ENCODE assay signal across 28 mouse cellular contexts in the genomic region with DNA sequence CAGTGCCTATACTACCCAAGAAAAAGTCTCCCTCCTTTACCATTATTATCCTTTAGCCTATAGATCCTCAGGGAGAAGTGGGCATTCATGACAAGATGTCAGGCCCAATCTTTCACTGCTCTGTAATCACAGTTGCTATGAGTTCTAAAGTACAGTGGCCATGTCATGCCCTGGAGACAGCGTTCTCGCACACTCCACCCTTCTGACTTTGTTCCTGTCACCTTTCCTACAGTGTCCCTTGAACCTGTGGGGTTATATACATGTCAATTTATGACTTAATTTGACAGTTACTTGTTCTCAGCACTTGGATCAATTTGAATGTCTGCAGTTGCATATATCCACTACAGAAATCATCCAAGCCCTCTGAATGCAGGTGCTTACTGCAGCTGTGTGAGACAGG. TPM values are rescaled to one million over a fixed set of nuclear protein-coding genes. Genes with fewer than 3 reads are reported as not detected.
"Had no signal": no experiment of that assay in that cellular context is flagged by ENCODE, and none has a peak within 500 bp of the region (broad histone marks: within the 10 kb centered on the region; RNA-seq: fewer than 3 reads in every experiment).

No protein-coding gene starts in this region.

- H3K4me1 ChIP-seq: limb, embryonic 10.5 days; limb, embryonic 12.5 days had no signal

- H3K4me2 ChIP-seq: heart, embryonic 11.5 days; heart, embryonic 13.5 days; heart, embryonic 15.5 days; hindbrain, embryonic 13.5 days; hindbrain, embryonic 15.5 days; limb, embryonic 12.5 days had no signal

- H3K9ac ChIP-seq: heart, embryonic 13.5 days; heart, embryonic 15.5 days; hindbrain, embryonic 13.5 days; hindbrain, embryonic 15.5 days; limb, embryonic 12.5 days; liver, embryonic 14.5 days had no signal

- H3K9me3 ChIP-seq: heart, embryonic 13.5 days; heart, embryonic 15.5 days; hindbrain, embryonic 13.5 days; hindbrain, embryonic 15.5 days; limb, embryonic 10.5 days; limb, embryonic 12.5 days had no signal

- H3K4me3 ChIP-seq: heart, embryonic 13.5 days; heart, embryonic 15.5 days; hindbrain, embryonic 13.5 days; hindbrain, embryonic 15.5 days; limb, embryonic 10.5 days; limb, embryonic 12.5 days had no signal

- ATAC-seq: forebrain, embryonic 16.5 days; hindbrain, postnatal 0 days had no signal

- DNase-seq: gastrocnemius, postnatal 14 days; gastrocnemius, postnatal 36 days; heart, adult 18-20 months; heart, postnatal 14 days; heart, postnatal 36 days; kidney, adult 18-20 months; kidney, adult 8-10 months; kidney, postnatal 10 days; kidney, postnatal 25 days; kidney, postnatal 4 days; layer of hippocampus, adult 9-11 months; layer of hippocampus, postnatal 36 days; liver had no signal

- H3K36me3 ChIP-seq: heart, embryonic 13.5 days; heart, embryonic 15.5 days; hindbrain, embryonic 13.5 days; hindbrain, embryonic 15.5 days; limb, embryonic 10.5 days; limb, embryonic 12.5 days had no signal

- H3K27ac ChIP-seq: heart, embryonic 13.5 days; heart, embryonic 15.5 days; hindbrain, embryonic 13.5 days; hindbrain, embryonic 15.5 days; hindbrain, postnatal 0 days; limb, embryonic 10.5 days; limb, embryonic 12.5 days; liver, embryonic 14.5 days had no signal

- H3K27me3 ChIP-seq: heart, embryonic 13.5 days; heart, embryonic 15.5 days; hindbrain, embryonic 13.5 days; hindbrain, embryonic 15.5 days; limb, embryonic 12.5 days had no signal

RNA-seq across cellular contexts. Expression of gene Tomt, which starts 56.7 kb away (rescaled TPM):
- total RNA-seq: gastrocnemius, adult 8-10 months; gastrocnemius, postnatal 14 days; gastrocnemius, postnatal 36 days; heart, adult 18-20 months; heart, adult 8-10 months; heart, postnatal 14 days; heart, postnatal 36 days; layer of hippocampus, adult 18-20 months; layer of hippocampus, postnatal 36 days; left cerebral cortex, adult 18-20 months; left cerebral cortex, postnatal 10 days had no signal
